Mouse (Mus musculus) left cerebral cortex, adult 2 months (tissue): ENCODE results near the gene Ttc41. TPM values are rescaled to one million over a fixed set of nuclear protein-coding genes. Genes with fewer than 3 reads are reported as not detected.

Experiments used
- DNase-seq, 2 experiments: peaks; one replicate each; pipeline ENCODE4 v3.0.0; 2021 to 2022; ENCODE audit warnings: low spot score in 2 of 2, mixed read lengths in 1 of 2; ENCODE audit errors: extremely low spot score in 1 of 2
- H3K27ac ChIP-seq: fragments of 200-600 bp; 2 replicates; pipeline ENCODE4 v1.8.1; 2022
- H3K4me3 ChIP-seq: fragments of 200-600 bp; 2 replicates; pipeline ENCODE4 v1.8.1; 2022
- CTCF ChIP-seq: fragments of 200-600 bp; IDR thresholded peaks from 2 replicates; pipeline ENCODE4 v1.8.1; 2022; ENCODE audit warnings: antibody characterized with exemption, mild to moderate bottlenecking, moderate library complexity
- intact Hi-C: fragments of 180-260 bp; cut with DNase I; formaldehyde crosslinking; loops from one replicate; pipeline ENCODE4 v1.15.1; 2025
- total RNA-seq, 2 experiments: library from RNA; stranded (reverse); gene quantifications; 2 replicates each; pipeline ENCODE4 v1.2.3; 2021

Ttc41 gene
- total RNA-seq, 2 experiments from 2014 or later = 1.4 to 1.5 TPM

- intact Hi-C loops = loop anchor here (1.0 to 10.0 kb wide), 4 partner anchors 25 to 831 kb away; no protein-coding TSS in a partner anchor
- peak; percentile 76 to 78 for DNase-seq
- no peak for TF ChIP-seq CTCF
- Histone ChIP-seq H3K27ac (peak overlapping the region; percentile 100), H3K4me3 (peak overlapping the region; percentile 80)
Observed at GRCm38 (mm10) chr10:86705922-86706752, 526 bp downstream of the Ttc41 start.

DNA sequence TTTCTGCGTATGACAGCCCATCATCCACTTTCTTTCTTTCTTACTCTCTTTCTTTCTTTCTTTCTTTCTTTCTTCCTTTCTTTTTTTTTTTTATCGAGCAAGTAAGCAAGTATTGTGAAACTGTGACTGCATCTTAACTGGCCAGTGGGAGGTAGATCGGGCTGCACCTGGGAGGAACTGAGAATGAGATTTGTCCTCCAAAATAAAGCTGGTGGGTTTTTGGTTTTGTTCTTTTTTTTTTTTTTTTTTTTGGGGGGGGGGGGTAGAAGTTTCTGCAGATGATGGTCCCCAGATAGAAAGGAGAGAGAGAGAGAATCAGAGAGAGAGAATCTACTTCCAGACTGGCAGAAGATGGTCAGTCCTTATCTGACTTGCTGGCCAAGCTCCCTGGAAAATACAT lies 1.5 kb downstream of the Ttc41 start:
- DNase-seq = no peak

DNA sequence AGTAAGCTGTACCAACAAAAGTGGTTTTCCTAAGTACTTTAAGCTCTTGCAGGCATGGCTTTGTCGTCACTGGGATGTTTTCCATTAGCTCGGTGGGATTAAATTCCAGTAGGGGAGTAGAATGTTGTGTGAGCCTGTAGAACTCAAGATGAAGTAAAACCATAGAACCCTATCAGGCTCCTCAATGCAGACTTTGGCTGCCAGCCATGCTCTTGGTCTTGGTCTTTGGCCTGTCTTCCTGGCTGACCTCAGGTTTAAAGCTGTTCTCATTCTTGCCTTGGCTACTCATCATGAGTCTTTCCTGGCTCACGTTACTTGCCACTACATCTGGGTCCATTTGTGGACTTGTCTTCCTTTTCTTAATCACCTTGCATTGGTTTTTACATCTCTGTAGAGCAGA lies 6.5 kb downstream of the Ttc41 start:
- no peak for TF ChIP-seq CTCF
- Histone ChIP-seq H3K27ac (no peak overlapping the region), H3K4me3 (no peak overlapping the region)
- DNase-seq = no peak
- intact Hi-C loops = no loop called here

More for the DNA sequence above, 1.5 kb downstream of the Ttc41 start:
- TF ChIP-seq CTCF = no peak
- H3K27ac ChIP-seq = peak overlapping the region; percentile 100
- H3K4me3 ChIP-seq = no peak overlapping the region
- intact Hi-C loops = loop anchor here (2.0 to 10.0 kb wide), 3 partner anchors 24 to 832 kb away; no protein-coding TSS in a partner anchor

GRCm38 (mm10) chr10:86727548-86727980 lies 22.0 kb downstream of the Ttc41 start:
- intact Hi-C loops = no loop called here
- Histone ChIP-seq H3K27ac (peak overlapping the region; percentile 9; the same call in 1 of the 2 replicates), H3K4me3 (peak overlapping the region; percentile 29)
- peak in 1 of 2 experiments; percentile 18 for DNase-seq
- TF ChIP-seq CTCF = no peak

DNA sequence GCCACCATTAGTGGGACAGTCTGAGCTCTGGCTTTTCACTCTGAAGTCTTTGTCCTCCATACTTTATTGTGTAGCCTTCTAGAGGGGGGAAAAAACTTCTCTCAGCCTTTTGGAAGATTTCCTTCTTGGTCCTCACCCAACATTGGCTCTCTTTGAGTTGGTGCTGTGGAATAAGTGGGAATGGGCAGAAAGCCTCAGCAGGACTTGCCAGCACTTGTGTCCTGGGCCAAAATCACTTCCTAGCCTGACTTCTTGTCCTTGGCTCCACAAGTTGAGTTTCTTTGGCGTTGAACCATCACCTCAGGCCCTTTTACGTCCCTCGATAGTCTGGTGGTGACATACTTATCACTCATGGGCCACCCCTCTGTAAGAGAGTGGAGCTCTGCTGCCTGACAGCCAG lies 22.6 kb downstream of the Ttc41 start:
- Histone ChIP-seq H3K4me3 (no peak overlapping the region), H3K27ac (no peak overlapping the region)
- DNase-seq = no peak
- TF ChIP-seq CTCF = no peak
- intact Hi-C loops = no loop called here

- TF ChIP-seq CTCF = peak; percentile 83
- peak overlapping the region; percentile 71 for H3K27ac ChIP-seq
- DNase-seq = peak; percentile 78 to 83
- intact Hi-C loops = loop anchor here (2.0 to 5.0 kb wide), 3 partner anchors 24 to 94 kb away; partner anchors contain the start of gene Nt5dc3
- peak overlapping the region; percentile 53 for H3K4me3 ChIP-seq
Observed at GRCm38 (mm10) chr10:86730823-86731499, 25.4 kb downstream of the Ttc41 start.

GRCm38 (mm10) chr10:86731500-86731863 lies 25.9 kb downstream of the Ttc41 start:
- intact Hi-C loops = loop anchor here (2.0 to 5.0 kb wide), 3 partner anchors 25 to 94 kb away; partner anchors contain the start of gene Nt5dc3
- Histone ChIP-seq H3K4me3 (no peak overlapping the region), H3K27ac (no peak overlapping the region)
- TF ChIP-seq CTCF = no peak
- DNase-seq = no peak

DNA sequence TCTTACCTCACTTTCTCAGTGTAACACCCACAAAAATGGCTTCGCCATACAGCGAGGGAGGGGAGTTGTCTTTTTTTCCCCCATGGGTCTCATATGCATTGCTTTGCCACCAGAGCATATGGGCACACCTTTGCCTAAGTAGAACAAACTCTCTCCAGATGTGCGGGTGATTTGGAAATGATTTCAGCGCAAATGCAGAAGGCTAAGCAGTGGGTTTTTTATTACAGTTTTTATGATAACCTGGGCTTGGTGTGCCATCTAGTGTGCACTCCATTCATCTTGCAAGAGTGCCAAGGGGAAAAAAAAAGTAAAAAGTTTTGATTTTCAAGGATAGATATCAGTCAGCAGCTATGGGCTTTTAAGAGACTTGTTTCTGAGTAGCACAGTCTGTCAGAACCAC lies 29.4 kb downstream of the Ttc41 start:
- H3K27ac ChIP-seq = no peak overlapping the region
- intact Hi-C loops = no loop called here
- no peak overlapping the region for H3K4me3 ChIP-seq
- no peak for DNase-seq
- TF ChIP-seq CTCF = peak; percentile 6; the same call in 1 of the 2 replicates

GRCm38 (mm10) chr10:86742918-86743317 lies 37.3 kb downstream of the Ttc41 start:
- intact Hi-C loops = no loop called here
- no peak for TF ChIP-seq CTCF

DNA sequence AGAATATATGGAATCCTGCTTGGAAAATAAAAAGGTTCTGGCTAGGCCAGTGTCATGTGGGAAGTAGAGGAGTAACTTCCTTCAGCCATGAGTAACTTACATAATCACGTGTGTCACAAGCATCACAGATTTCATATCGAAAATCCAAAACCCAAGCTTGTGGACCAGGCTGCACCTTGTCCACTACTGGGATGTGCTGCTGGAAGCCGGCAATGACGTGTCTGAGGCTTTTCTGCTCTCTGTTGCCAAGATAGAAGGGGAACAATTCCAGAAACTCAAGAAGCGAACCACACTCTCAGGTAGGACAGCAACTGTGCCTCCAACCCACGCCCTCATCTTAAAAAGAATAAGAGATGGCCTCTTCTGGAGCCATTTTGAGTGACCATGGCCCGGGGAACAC lies 38.7 kb downstream of the Ttc41 start:
- TF ChIP-seq CTCF = no peak
- DNase-seq = no peak
- intact Hi-C loops = no loop called here
- Histone ChIP-seq H3K4me3 (no peak overlapping the region), H3K27ac (no peak overlapping the region)

More at GRCm38 (mm10) chr10:86742918-86743317, 37.3 kb downstream of the Ttc41 start:
- Histone ChIP-seq H3K27ac (no peak overlapping the region), H3K4me3 (no peak overlapping the region)
- no peak for DNase-seq

GRCm38 (mm10) chr10:86755816-86756502 lies 50.3 kb downstream of the Ttc41 start:
- TF ChIP-seq CTCF = no peak
- DNase-seq = no peak
- Histone ChIP-seq H3K27ac (no peak overlapping the region), H3K4me3 (no peak overlapping the region)
- intact Hi-C loops = no loop called here
